ENCODE assay signal across 15 mouse cellular contexts in the genomic region with DNA sequence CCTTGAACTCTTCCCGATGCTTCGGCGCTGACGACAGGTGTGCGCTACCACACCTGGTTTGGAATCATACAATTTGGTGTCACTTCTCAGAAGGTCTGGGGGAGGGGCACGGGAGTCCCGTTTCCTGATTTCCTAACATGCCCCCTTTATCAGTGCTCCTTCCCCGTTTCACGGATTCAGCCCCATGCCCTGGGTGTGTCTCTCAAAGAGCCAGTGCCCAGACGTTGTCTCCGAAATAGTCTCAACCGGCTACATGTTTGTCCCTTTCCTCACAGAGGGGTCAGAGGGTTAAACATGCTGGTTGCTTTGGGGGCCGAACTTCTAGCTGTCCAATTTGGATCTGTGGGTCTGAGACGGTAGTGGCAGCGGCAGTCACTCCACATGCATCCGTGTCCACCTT.
"Had no signal": no experiment of that assay in that cellular context is flagged by ENCODE, and none has a peak within 500 bp of the region (broad histone marks: within the 10 kb centered on the region; RNA-seq: fewer than 3 reads in every experiment).

No protein-coding gene starts in this region.

- H3K27me3 ChIP-seq: neural tube, embryonic 13.5 days; neural tube, embryonic 15.5 days; stomach, embryonic 15.5 days had no signal

- DNase-seq: retina, postnatal 1 day; right cerebral cortex, adult 18-20 months; right cerebral cortex, postnatal 14 days; right cerebral cortex, postnatal 25 days; right cerebral cortex, postnatal 4 days; spleen, adult 18-20 months; thymus, adult 18-20 months; thymus, adult 2 months; thymus, postnatal 14 days; thymus, postnatal 25 days; thymus, postnatal 36 days; thymus, postnatal 4 days had no signal

- H3K4me1 ChIP-seq: stomach, embryonic 15.5 days had no signal

- H3K9me3 ChIP-seq: neural tube, embryonic 13.5 days; neural tube, embryonic 15.5 days; stomach, embryonic 15.5 days had no signal

- H3K4me3 ChIP-seq: neural tube, embryonic 13.5 days; neural tube, embryonic 15.5 days; stomach, embryonic 15.5 days had no signal

- H3K27ac ChIP-seq: neural tube, embryonic 13.5 days; neural tube, embryonic 15.5 days; stomach, embryonic 15.5 days had no signal

- H3K36me3 ChIP-seq: neural tube, embryonic 13.5 days; neural tube, embryonic 15.5 days; stomach, embryonic 15.5 days had no signal
